In genomic region chr16:4862863-4863483, GRCm38 (mm10) we compare ENCODE assay signal across 8 mouse cellular contexts. TPM values are rescaled to one million over a fixed set of nuclear protein-coding genes. Genes with fewer than 3 reads are reported as not detected.
DNase-seq lines count a peak whose midpoint lies in the region; ATAC-seq and TF ChIP-seq lines count a peak whose summit lies in the region.

No protein-coding gene starts in this region.

- DNase-seq in urinary bladder, adult 18-20 months (ENCODE audit: low spot score in 2 of 2): peak; percentile 51 to 54
- DNase-seq in urinary bladder, adult 2 months (ENCODE audit: low spot score): no peak
- DNase-seq in embryo, embryonic 9.5 days (ENCODE audit: extremely low spot score): peak; percentile 44
- peak; percentile 82 to 83 for DNase-seq in heart, adult 18-20 months
- DNase-seq in kidney, adult 2 months: peak; percentile 78
- DNase-seq in liver, adult 2 months (ENCODE audit: extremely low read depth, low read depth, low spot score): peak; percentile 63
- DNase-seq in midbrain, postnatal 0 days (ENCODE audit: low spot score): peak; percentile 71
- peak; percentile 70 to 82 for DNase-seq in spleen, postnatal 4 days (ENCODE audit: low spot score in 2 of 2)

- peak; percentile 88 for TF ChIP-seq CTCF in kidney, adult 2 months (conservative IDR thresholded peaks at IDR 0.05; ENCODE audit: insufficient read depth, insufficient read length, low read depth, low read length)
- TF ChIP-seq CTCF in liver, adult 2 months (IDR thresholded peaks at IDR 0.05; ENCODE audit: low read depth, low read length): peak; percentile 98
- TF ChIP-seq CTCF in midbrain, postnatal 0 days (IDR thresholded peaks at IDR 0.05): peak; percentile 79

- TF ChIP-seq POLR2A in kidney, adult 2 months (IDR thresholded peaks at IDR 0.05; ENCODE audit: low read depth, low read length): no peak
- no peak for TF ChIP-seq POLR2A in liver, adult 2 months (IDR thresholded peaks at IDR 0.05; ENCODE audit: extremely low read depth, insufficient read depth, low read length)

- no peaks in the 10 kb centered on the region for H3K27me3 ChIP-seq in kidney, adult 2 months (replicated peaks; ENCODE audit: control insufficient read depth, insufficient read depth, low read length)
- H3K27me3 ChIP-seq in liver, adult 2 months (ENCODE audit: control insufficient read depth, insufficient read depth, low read length): no peaks in the 10 kb centered on the region
- H3K27me3 ChIP-seq in midbrain, postnatal 0 days (ENCODE audit: insufficient read depth, low read length): no peaks in the 10 kb centered on the region

- ATAC-seq in midbrain, postnatal 0 days (ENCODE audit: low FRiP score): no peak

- H3K36me3 ChIP-seq in kidney, adult 2 months (ENCODE audit: control insufficient read depth, insufficient read depth, low read length): no peaks in the 10 kb centered on the region
- no peaks in the 10 kb centered on the region for H3K36me3 ChIP-seq in liver, adult 2 months (ENCODE audit: control insufficient read depth, insufficient read depth, low read length)
- no peaks in the 10 kb centered on the region for H3K36me3 ChIP-seq in midbrain, postnatal 0 days (ENCODE audit: insufficient read depth, low read length)

- H3K4me1 ChIP-seq in kidney, adult 2 months (ENCODE audit: control insufficient read depth, insufficient read depth, low read length): peaks cover 10% of the 10 kb centered on the region; the same call in 1 of the 2 replicates
- peaks cover 4% of the 10 kb centered on the region for H3K4me1 ChIP-seq in liver, adult 2 months (ENCODE audit: control insufficient read depth, insufficient read depth, low read length)
- H3K4me1 ChIP-seq in midbrain, postnatal 0 days (ENCODE audit: insufficient read depth, low read length): no peaks in the 10 kb centered on the region

- H3K4me2 ChIP-seq in midbrain, postnatal 0 days (ENCODE audit: low read depth, low read length, poor library complexity, severe bottlenecking): no peak overlapping the region

- no peak overlapping the region for H3K4me3 ChIP-seq in kidney, adult 2 months (ENCODE audit: insufficient read depth, low read depth, low read length)
- H3K4me3 ChIP-seq in liver, adult 2 months (ENCODE audit: insufficient read depth, low read depth, low read length): no peak overlapping the region
- H3K4me3 ChIP-seq in midbrain, postnatal 0 days (ENCODE audit: low read depth, low read length): no peak overlapping the region

- H3K27ac ChIP-seq in kidney, adult 2 months (ENCODE audit: insufficient read depth, low read depth, low read length): no peak overlapping the region
- H3K27ac ChIP-seq in liver, adult 2 months (replicated peaks; ENCODE audit: insufficient read depth, low read depth, low read length): no peak overlapping the region
- no peak overlapping the region for H3K27ac ChIP-seq in midbrain, postnatal 0 days (ENCODE audit: low read depth, low read length)

- H3K9me3 ChIP-seq in midbrain, postnatal 0 days (ENCODE audit: low read length): no peaks in the 10 kb centered on the region

- H3K9ac ChIP-seq in liver, adult 2 months (ENCODE audit: low read depth, low read length): 0 out of 2 replicates have a peak overlapping the region, but pooled peaks have one; percentile 7
- H3K9ac ChIP-seq in midbrain, postnatal 0 days (replicated peaks; ENCODE audit: low read length, poor library complexity, severe bottlenecking): no peak overlapping the region

- 45% methylated on average over 9 of the region's 9 CpGs for WGBS in kidney, adult 2 months
- WGBS in liver, adult 2 months: 35% methylated on average over 9 of the region's 9 CpGs
- WGBS in midbrain, postnatal 0 days: 56% methylated on average over 9 of the region's 9 CpGs

- H3K79me2 ChIP-seq in liver, adult 2 months (ENCODE audit: control insufficient read depth, insufficient read depth, low read length): no peaks in the 10 kb centered on the region

RNA-seq across cellular contexts. Expression of gene Ubald1, which starts 17.1 kb away (rescaled TPM):
- polyA plus RNA-seq in urinary bladder, adult 2 months (2012; rRNA removed): 21.5 and 41.1 TPM in 2 replicates
- 10 to 100 TPM; 14.3 to 19.7 TPM for total RNA-seq in heart, adult 18-20 months (2021)
- polyA plus RNA-seq in kidney, adult 2 months (2012; rRNA removed): 38.4 and 39.2 TPM in 2 replicates
- total RNA-seq in liver, adult 2 months (2014; rRNA removed): 4.0 and 7.1 TPM in 2 replicates
- polyA plus RNA-seq in liver, adult 2 months (2012; rRNA removed): 13.6 and 15.5 TPM in 2 replicates
- total RNA-seq in midbrain, postnatal 0 days (2014; rRNA removed): 30.3 and 35.0 TPM in 2 replicates
- polyA plus RNA-seq in midbrain, postnatal 0 days (2015; fragmentation: Nextera tagmentation; extraction: Ambion mirVana): 79.9 and 82.5 TPM in 2 replicates

RNA-seq across cellular contexts. Expression of gene Mgrn1, which starts 23.1 kb away (rescaled TPM):
- 84.0 and 91.8 TPM in 2 replicates for polyA plus RNA-seq in urinary bladder, adult 2 months (2012; rRNA removed)
- total RNA-seq in heart, adult 18-20 months (2021): 100 to 1,000 TPM; 165 to 167 TPM
- polyA plus RNA-seq in kidney, adult 2 months (2012; rRNA removed): 197 and 218 TPM in 2 replicates
- 28.2 and 42.8 TPM in 2 replicates for total RNA-seq in liver, adult 2 months (2014; rRNA removed)
- 59.0 and 71.0 TPM in 2 replicates for polyA plus RNA-seq in liver, adult 2 months (2012; rRNA removed)
- total RNA-seq in midbrain, postnatal 0 days (2014; rRNA removed): 199 and 221 TPM in 2 replicates
- polyA plus RNA-seq in midbrain, postnatal 0 days (2015; fragmentation: Nextera tagmentation; extraction: Ambion mirVana): 117 and 127 TPM in 2 replicates

RNA-seq across cellular contexts. Expression of gene 4930562C15Rik, which starts 27.8 kb away (rescaled TPM):
- polyA plus RNA-seq in urinary bladder, adult 2 months (2012; rRNA removed): 0.09 TPM in 1 of 2 replicates, not detected in the other
- total RNA-seq in heart, adult 18-20 months (2021): under 1 TPM in 1 of 2 experiments, not detected in 1; 0.51 TPM
- 0.03 TPM in 1 of 2 replicates, not detected in the other for polyA plus RNA-seq in kidney, adult 2 months (2012; rRNA removed)
- not detected in 2 replicates for total RNA-seq in liver, adult 2 months (2014; rRNA removed)
- polyA plus RNA-seq in liver, adult 2 months (2012; rRNA removed): not detected in 2 replicates
- total RNA-seq in midbrain, postnatal 0 days (2014; rRNA removed): not detected in 2 replicates
- 0.47 TPM in 1 of 2 replicates, not detected in the other for polyA plus RNA-seq in midbrain, postnatal 0 days (2015; fragmentation: Nextera tagmentation; extraction: Ambion mirVana)
